Mouse (Mus musculus) megakaryocyte, embryonic 14.5 days (primary cell): ENCODE measurements around the gene Pafah1b1.

ENCODE experiments used
- FLI1 ChIP-seq: IDR thresholded peaks from 2 replicates; pipeline ENCODE4 v1.6.1; 2012; ENCODE audit warnings: low read length, inconsistent platforms, mixed read lengths
- GATA1 ChIP-seq: IDR thresholded peaks from 3 replicates; pipeline ENCODE4 v1.6.1; 2012; ENCODE audit warnings: mixed read lengths, low read length, inconsistent platforms, borderline replicate concordance

DNA sequence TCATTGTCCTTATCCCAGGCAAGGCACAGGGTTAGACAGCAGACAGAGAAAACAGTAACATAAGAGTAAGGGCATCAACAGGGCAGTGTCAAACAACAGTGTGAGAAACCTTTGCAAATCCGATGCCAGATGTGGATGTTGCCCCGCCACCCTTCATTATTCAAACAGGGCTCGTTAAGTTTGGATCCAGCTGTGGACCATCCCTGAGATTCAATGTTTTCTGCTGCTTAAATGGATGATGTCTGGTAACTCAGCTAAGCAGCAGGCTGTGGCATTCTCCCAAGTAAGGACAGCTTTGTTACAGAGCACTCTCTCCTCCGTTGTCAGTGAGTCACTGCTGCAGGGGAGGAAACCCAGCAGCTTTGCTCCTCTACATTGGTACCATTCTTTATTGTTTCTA is 49.3 kb downstream of the Pafah1b1 start:
- TF ChIP-seq GATA1 (no peak), FLI1 (no peak)
